Mouse (Mus musculus) heart, postnatal 10 days (tissue): ENCODE data around the gene Cpne7. TPM values are rescaled to one million over a fixed set of nuclear protein-coding genes. Genes with fewer than 3 reads are reported as not detected.

Source experiments
- DNase-seq, 2 experiments: peaks; one replicate each; pipeline ENCODE4 v3.0.0; 2021
- intact Hi-C: fragments of 180-260 bp; cut with DNase I; formaldehyde crosslinking; loops from one replicate; pipeline ENCODE4 v1.15.1; 2025
- total RNA-seq, 2 experiments: library from RNA; stranded (reverse); gene quantifications; 2 replicates each; pipeline ENCODE4 v1.2.3; 2021

The Cpne7 gene
- total RNA-seq, 2 experiments from 2014 or later: 0.64 to 1.3 TPM

GRCm38 (mm10) chr8:123112892-123113291 is 4.3 kb upstream of the Cpne7 start:
- no peak for DNase-seq
- intact Hi-C loops: no loop called here

DNA sequence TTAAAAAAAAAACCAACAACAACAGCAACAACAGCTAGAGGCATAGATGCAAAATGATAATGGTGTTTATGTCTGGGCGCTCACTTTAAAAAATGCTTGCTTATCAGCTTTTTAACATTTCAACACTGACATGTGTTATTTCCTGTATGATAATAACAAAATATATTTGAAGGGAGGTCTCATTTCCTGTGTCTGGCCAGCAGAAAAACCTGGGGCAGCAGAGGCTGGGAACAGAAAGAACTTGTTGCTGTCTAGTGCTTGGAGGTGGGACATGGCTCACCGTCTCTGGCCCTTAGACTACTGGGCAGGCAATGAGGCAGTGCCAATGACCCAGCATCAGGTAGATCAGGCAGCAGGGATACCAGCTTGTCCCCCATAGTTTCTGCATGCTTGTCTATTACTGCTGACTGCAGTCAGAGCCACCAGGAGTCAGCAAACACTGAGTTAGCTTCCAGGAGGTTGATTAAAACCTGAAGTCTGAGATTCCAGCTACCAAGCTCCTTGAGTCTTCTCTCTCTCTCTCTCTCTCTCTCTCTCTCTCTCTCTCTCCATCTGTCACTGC is 3.2 kb upstream of the Cpne7 start:
- DNase-seq: no peak
- intact Hi-C loops: loop anchor here (2.0 kb wide), 1 partner anchor 41 kb away; no protein-coding TSS in a partner anchor

DNA sequence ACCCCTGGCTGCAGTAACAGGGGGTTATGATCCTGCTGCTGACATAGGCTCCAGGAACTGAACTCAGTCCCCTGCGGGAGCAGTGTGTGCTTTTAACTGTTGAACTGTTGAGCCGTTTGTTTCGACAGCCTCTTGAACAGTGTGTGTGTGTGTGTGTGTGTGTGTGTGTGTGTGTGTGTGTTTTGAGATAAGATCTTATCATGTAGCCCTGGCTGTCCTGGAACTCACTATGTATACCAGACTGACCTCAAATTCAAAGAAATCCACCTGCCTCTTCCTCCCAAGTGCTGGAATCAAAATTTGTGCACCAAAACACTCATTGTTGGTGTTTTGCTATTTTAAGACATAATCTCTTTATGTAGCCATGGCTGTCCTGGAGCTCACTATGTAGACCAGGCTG is 2.5 kb upstream of the Cpne7 start:
- intact Hi-C loops: loop anchor here (2.0 kb wide), 1 partner anchor 40 kb away; no protein-coding TSS in a partner anchor
- no peak for DNase-seq

GRCm38 (mm10) chr8:123117744-123118143 is 570 bp downstream of the Cpne7 start:
- intact Hi-C loops: no loop called here
- DNase-seq: no peak

- DNase-seq: no peak
- intact Hi-C loops: no loop called here
Measured at GRCm38 (mm10) chr8:123122059-123122458, 4.9 kb downstream of the Cpne7 start.

- DNase-seq: no peak
- intact Hi-C loops: no loop called here
Measured at GRCm38 (mm10) chr8:123122670-123123069, 5.5 kb downstream of the Cpne7 start.

DNA sequence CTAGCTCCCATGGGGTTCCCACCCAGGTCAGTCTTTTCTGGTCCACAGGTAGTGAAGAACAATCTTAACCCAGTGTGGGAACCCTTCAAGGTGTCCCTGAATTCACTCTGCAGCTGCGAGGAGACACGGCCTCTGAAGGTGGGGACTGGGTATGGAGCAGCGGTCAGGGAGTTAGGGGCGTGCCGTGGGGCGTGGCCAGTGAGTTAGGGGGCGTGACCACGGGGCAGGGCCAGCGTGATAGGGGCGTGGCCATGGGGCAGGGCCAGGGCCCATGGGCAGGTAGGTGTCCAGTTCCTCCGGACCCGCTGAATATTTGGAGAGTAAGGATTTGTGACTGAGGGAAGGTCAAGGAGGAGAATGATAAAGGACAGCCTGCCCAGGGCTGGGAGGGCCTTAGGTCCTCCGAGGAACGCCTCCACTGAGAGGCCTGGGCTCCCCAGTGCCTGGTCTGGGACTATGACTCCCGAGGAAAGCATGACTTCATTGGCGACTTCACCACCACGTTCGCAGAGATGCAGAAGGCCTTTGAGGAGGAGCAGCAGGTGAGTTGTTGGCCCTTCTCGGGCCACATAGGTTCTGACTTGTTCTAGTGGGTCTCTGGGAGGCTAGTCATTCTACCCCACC is 9.1 kb downstream of the Cpne7 start:
- intact Hi-C loops: no loop called here
- DNase-seq: no peak

DNA sequence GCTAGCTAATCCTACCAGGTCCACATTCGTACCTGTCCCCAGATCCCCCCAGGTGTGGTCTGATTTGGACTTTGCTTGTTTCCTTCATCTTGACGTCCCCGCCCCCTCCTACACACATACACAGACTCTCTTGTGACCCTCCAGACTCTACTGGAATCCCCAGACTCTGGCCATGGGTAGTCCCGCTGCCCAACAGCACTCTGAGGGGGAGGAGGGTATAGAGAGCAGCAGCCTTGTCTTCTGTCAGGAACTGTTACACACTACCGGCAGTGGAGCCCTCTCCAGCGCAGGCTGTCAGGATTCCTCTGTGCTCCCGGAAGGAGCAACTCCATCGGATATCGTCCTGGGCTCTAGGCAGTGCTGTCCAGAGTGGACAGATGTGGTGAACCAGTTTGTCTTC is 13.9 kb downstream of the Cpne7 start:
- intact Hi-C loops: no loop called here
- DNase-seq: no peak

GRCm38 (mm10) chr8:123132953-123133352 is 15.8 kb downstream of the Cpne7 start:
- no peak for DNase-seq
- intact Hi-C loops: no loop called here

- no peak for DNase-seq
- intact Hi-C loops: no loop called here
Measured at GRCm38 (mm10) chr8:123134149-123134713, 17.1 kb downstream of the Cpne7 start.

DNA sequence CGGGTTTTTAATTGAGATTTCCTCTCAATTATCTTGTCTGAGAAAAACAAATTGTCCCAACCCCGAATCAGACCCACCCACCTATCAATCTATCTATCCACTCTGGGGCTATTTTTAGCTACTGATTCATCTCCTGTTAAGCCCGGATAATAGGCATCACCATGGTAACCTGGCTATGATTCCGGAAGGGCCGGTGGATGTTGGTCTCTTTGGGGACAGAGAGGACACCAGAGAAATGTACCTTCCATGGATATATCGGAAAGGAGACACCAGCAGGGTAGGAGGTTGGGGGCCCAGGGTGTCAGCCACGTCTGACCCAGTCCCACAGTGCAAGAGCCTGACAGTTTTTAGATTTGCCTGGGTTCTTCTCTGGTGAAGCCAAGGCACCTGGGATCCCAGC is 18.2 kb downstream of the Cpne7 start:
- no peak for DNase-seq
- intact Hi-C loops: no loop called here

- no peak for DNase-seq
Measured at GRCm38 (mm10) chr8:123135806-123136205, 18.6 kb downstream of the Cpne7 start.

DNA sequence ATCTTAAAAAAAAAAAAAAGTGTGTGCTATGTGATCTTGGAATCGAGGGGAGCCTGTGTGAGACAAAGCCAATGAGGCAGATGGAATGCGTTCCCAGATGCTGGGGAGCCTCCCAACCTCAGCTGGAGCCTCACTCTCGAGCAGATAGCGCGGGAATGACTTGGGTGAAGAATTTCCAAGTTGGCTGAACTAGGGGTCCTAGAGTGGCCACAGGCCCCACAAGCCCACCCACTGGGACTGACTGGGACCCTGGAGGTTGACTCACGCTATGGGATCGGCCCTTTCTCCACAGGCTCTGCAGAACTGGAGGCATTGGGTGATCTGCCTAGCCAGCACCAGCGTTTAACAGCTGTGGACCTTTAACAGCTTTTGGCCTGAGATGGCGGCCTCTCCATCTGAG is 19.1 kb downstream of the Cpne7 start:
- intact Hi-C loops: no loop called here
- DNase-seq: peak; percentile 60 to 65

More at GRCm38 (mm10) chr8:123135806-123136205, 18.6 kb downstream of the Cpne7 start:
- intact Hi-C loops: no loop called here

GRCm38 (mm10) chr8:123137645-123138077 is 20.5 kb downstream of the Cpne7 start:
- peak; percentile 72 for DNase-seq
- intact Hi-C loops: no loop called here

DNA sequence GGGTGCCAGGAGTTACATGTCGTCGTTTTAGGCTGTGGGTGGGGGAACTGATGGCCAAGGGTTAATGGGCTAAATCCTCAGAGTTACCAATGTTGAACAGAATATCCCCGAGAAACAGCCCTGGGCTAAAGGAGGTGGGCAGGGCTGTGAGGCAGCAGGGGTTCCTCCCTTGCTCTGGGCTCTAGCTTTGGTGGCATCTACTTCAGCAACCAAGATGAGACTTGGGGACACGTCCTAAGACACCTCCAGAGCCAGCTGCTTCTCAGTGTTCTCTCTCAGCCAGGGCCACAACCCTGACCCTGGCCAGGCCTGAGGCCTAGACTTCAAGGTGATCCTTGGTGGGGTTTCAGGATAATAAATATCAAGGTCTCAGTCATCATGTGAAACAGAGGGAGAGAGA is 21.6 kb downstream of the Cpne7 start:
- no peak for DNase-seq
- intact Hi-C loops: no loop called here

GRCm38 (mm10) chr8:123141741-123142462 is 24.7 kb downstream of the Cpne7 start:
- peak; percentile 96 for DNase-seq
- intact Hi-C loops: no loop called here

DNA sequence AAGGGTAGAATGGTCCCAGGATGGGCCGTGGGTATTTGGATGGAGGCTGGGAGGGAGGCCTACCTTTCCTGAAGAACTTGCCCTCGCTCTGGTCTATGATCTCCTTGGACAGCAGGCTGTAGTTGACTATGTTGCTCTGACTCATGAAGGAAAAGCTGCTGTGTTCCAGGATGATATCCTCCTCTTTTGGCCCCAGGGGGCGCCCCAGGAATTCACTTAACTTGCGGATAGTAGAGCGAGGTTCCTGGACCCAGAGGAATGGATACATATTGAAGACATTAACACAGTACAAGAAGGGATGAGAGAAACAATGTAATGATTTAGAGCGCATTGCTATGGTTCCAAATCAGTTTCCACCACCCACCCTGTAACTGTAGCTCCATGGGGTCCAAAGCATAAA is 28.1 kb downstream of the Cpne7 start:
- DNase-seq: peak; percentile 51 to 64
- intact Hi-C loops: loop anchor here (1.0 kb wide), 1 partner anchor 45 kb away; no protein-coding TSS in a partner anchor

DNA sequence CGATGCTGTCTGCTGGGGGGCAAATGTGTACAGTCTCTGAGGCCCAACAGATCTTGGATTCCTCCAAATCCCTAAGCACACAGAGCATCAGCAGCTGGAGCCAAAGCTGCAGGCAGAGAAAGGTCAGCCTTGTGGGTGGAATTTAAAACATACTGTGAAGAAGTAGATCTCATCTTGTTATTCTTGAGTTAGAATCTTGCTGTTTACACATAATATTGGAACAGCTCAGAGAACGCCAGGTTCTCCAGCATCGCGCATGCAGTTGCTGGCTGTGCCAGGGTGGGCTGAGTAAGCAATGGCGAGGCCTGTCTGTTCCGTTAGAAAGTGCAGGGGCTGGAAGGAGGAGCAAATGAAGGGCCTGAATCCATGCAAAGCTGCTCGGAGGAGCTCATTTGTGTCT is 29.2 kb downstream of the Cpne7 start:
- intact Hi-C loops: no loop called here
- DNase-seq: peak in 1 of 2 experiments; percentile 28

DNA sequence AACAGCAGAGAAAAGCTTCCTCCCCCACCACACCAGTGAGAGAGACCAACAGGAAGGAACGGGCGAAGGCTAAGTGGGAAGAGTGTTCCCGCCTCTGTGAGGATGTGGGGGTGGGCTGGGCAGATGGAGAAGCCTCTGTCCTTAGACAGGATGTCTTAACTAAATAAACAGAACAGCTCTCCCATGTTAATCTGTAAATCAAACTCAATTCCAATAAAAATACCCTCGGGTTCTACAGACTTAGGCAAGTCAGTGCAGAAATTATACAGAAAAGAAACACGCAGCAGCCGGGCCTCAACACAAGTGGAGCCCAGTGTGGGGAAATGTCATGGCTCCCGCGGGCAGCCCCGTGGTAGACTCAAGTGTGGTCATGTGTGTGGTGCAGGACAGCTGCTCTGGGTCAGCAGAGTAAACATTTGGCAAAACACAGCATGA is 33.6 kb downstream of the Cpne7 start:
- intact Hi-C loops: no loop called here
- DNase-seq: peak in 1 of 2 experiments; percentile 47

- intact Hi-C loops: loop anchor here (1.0 to 2.0 kb wide), 2 partner anchors 40 to 49 kb away; no protein-coding TSS in a partner anchor
- peak; percentile 54 to 63 for DNase-seq
Measured at GRCm38 (mm10) chr8:123155177-123155576, 38.0 kb downstream of the Cpne7 start.

- no peak for DNase-seq
- intact Hi-C loops: no loop called here
Measured at GRCm38 (mm10) chr8:123156070-123156773, 39.0 kb downstream of the Cpne7 start.
